Mouse (Mus musculus) heart, embryonic 12.5 days (tissue): ENCODE data around the gene Ndel1. TPM values are rescaled to one million over a fixed set of nuclear protein-coding genes. Genes with fewer than 3 reads are reported as not detected.
"Not testable (repeated sequence)": the region's sequence is repeated elsewhere in the genome, so short reads cannot be mapped to it uniquely, and the experiment has no call there.

Experiments used
- ATAC-seq: fragments of 200-750 bp; cut with Nextera tagmentation; 2 replicates; pipeline ENCODE4 v1.8.0; 2017; ENCODE audit warnings: moderate TSS enrichment, moderate library complexity; ENCODE audit not compliant: insufficient number of reproducible peaks, low FRiP score
- H3K27ac ChIP-seq: fragments of 300-500 bp; sonication (generic); 2 replicates; pipeline ENCODE4 v1.5.1; 2016; ENCODE audit warnings: mild to moderate bottlenecking, moderate library complexity; ENCODE audit not compliant: poor library complexity, severe bottlenecking
- H3K27me3 ChIP-seq: fragments of 300-500 bp; sonication (generic); replicated peaks from 2 replicates; pipeline ENCODE4 v1.6.1; 2016; ENCODE audit warnings: mild to moderate bottlenecking, moderate library complexity
- H3K36me3 ChIP-seq: fragments of 300-500 bp; sonication (generic); 2 replicates; pipeline ENCODE4 v1.6.1; 2016; ENCODE audit warnings: mild to moderate bottlenecking, moderate library complexity
- H3K4me1 ChIP-seq: fragments of 300-500 bp; sonication (generic); replicated peaks from 2 replicates; pipeline ENCODE4 v1.6.1; 2016; ENCODE audit warnings: mild to moderate bottlenecking
- H3K4me2 ChIP-seq: fragments of 300-500 bp; sonication (generic); 2 replicates; pipeline ENCODE4 v1.6.1; 2016; ENCODE audit warnings: mild to moderate bottlenecking, moderate library complexity
- H3K4me3 ChIP-seq: fragments of 300-500 bp; sonication (generic); 2 replicates; pipeline ENCODE4 v1.5.1; 2016; ENCODE audit warnings: mild to moderate bottlenecking
- H3K9ac ChIP-seq: fragments of 300-500 bp; sonication (generic); 2 replicates; pipeline ENCODE4 v1.6.1; 2016; ENCODE audit warnings: mild to moderate bottlenecking, moderate library complexity
- H3K9me3 ChIP-seq: fragments of 300-500 bp; sonication (generic); replicated peaks from 2 replicates; pipeline ENCODE4 v1.6.1; 2016; ENCODE audit warnings: mild to moderate bottlenecking, moderate library complexity
- WGBS: fragments of 180-500 bp; shearing (Covaris S2); methylation state at CpG from one replicate; pipeline ENCODE4 v1.1.7; 2016; 5-methylcytosine and 5-hydroxymethylcytosine counted together
- polyA plus RNA-seq: library from polyadenylated mRNA; unstranded; fragments of >200 nt; fragmentation: Nextera tagmentation; extraction: Ambion mirVana; gene quantifications from 2 replicates; pipeline ENCODE4 v1.2.1, GENCODE M21; 2016

The Ndel1 gene
- polyA plus RNA-seq, 1 experiment from 2014 or later, result 62.7 TPM

- 2% methylated on average over 13 of the region's 13 CpGs for WGBS
- Histone ChIP-seq H3K9me3 (no peaks in the 10 kb centered on the region), H3K9ac (peak overlapping the region; percentile 97), H3K4me3 (peak overlapping the region; percentile 91), H3K4me1 (peaks cover 29% of the 10 kb centered on the region), H3K4me2 (peak overlapping the region; percentile 75), H3K27ac (peak overlapping the region; percentile 99), H3K27me3 (no peaks in the 10 kb centered on the region), H3K36me3 (no peaks in the 10 kb centered on the region)
- ATAC-seq, result no peak
Measured at GRCm38 (mm10) chr11:68851644-68852485, 19.8 kb downstream of the Ndel1 start.

- no peak overlapping the region for H3K27ac ChIP-seq
- ATAC-seq, result no peak
- H3K4me1 ChIP-seq, result peaks cover 36% of the 10 kb centered on the region
- no peaks in the 10 kb centered on the region for H3K27me3 ChIP-seq
- no peaks in the 10 kb centered on the region for H3K9me3 ChIP-seq
- peak overlapping the region; percentile 17; the same call in 1 of the 2 replicates for H3K4me3 ChIP-seq
- no peaks in the 10 kb centered on the region for H3K36me3 ChIP-seq
- WGBS, result 79% methylated on average over 7 of the region's 7 CpGs
- peak overlapping the region; percentile 40; the same call in 1 of the 2 replicates for H3K9ac ChIP-seq
- H3K4me2 ChIP-seq, result peak overlapping the region; percentile 42
Measured at GRCm38 (mm10) chr11:68850862-68851261, 20.8 kb downstream of the Ndel1 start.

- Histone ChIP-seq H3K27me3 (no peaks in the 10 kb centered on the region), H3K9ac (no peak overlapping the region), H3K4me1 (no peaks in the 10 kb centered on the region), H3K36me3 (peaks cover 68% of the 10 kb centered on the region), H3K27ac (no peak overlapping the region), H3K4me3 (no peak overlapping the region), H3K9me3 (no peaks in the 10 kb centered on the region), H3K4me2 (no peak overlapping the region)
- no peak for ATAC-seq
- 92% methylated on average over 5 of the region's 5 CpGs for WGBS
Measured at GRCm38 (mm10) chr11:68839606-68840005, 32.1 kb downstream of the Ndel1 start.

GRCm38 (mm10) chr11:68835034-68835433 lies 36.6 kb downstream of the Ndel1 start:
- Histone ChIP-seq H3K36me3 (peaks cover 71% of the 10 kb centered on the region), H3K9ac (no peak overlapping the region), H3K27ac (no peak overlapping the region), H3K4me1 (0 out of 2 replicates have a peak, but pooled peaks cover 5% of the 10 kb centered on the region), H3K27me3 (no peaks in the 10 kb centered on the region), H3K4me2 (no peak overlapping the region), H3K4me3 (no peak overlapping the region), H3K9me3 (no peaks in the 10 kb centered on the region)
- no peak for ATAC-seq
- WGBS, result 87% methylated on average over 3 of the region's 3 CpGs

- Histone ChIP-seq H3K27ac (no peak overlapping the region), H3K9ac (no peak overlapping the region), H3K9me3 (no peaks in the 10 kb centered on the region), H3K36me3 (peaks cover 69% of the 10 kb centered on the region), H3K4me3 (no peak overlapping the region), H3K4me2 (no peak overlapping the region), H3K27me3 (no peaks in the 10 kb centered on the region), H3K4me1 (0 out of 2 replicates have a peak, but pooled peaks cover 5% of the 10 kb centered on the region)
- ATAC-seq, result no peak
Measured at GRCm38 (mm10) chr11:68833593-68833992, 38.1 kb downstream of the Ndel1 start.

GRCm38 (mm10) chr11:68832793-68833192 lies 38.9 kb downstream of the Ndel1 start:
- Histone ChIP-seq H3K9me3 (no peaks in the 10 kb centered on the region), H3K4me3 (no peak overlapping the region), H3K27ac (no peak overlapping the region), H3K9ac (no peak overlapping the region), H3K27me3 (no peaks in the 10 kb centered on the region), H3K4me1 (0 out of 2 replicates have a peak, but pooled peaks cover 5% of the 10 kb centered on the region), H3K4me2 (no peak overlapping the region), H3K36me3 (peaks cover 73% of the 10 kb centered on the region)
- no peak for ATAC-seq
- WGBS, result 38% methylated on average over 4 of the region's 4 CpGs

GRCm38 (mm10) chr11:68831580-68831979 lies 40.1 kb downstream of the Ndel1 start:
- not testable (repeated sequence) for H3K4me3 ChIP-seq, ATAC-seq, H3K9me3 ChIP-seq, H3K27me3 ChIP-seq, H3K4me2 ChIP-seq, H3K9ac ChIP-seq, H3K27ac ChIP-seq
- H3K36me3 ChIP-seq, result peaks cover 76% of the 10 kb centered on the region
- peaks cover 13% of the 10 kb centered on the region for H3K4me1 ChIP-seq
- 81% methylated on average over 5 of the region's 5 CpGs for WGBS

- ATAC-seq, result no peak
- H3K4me1 ChIP-seq, result peaks cover 13% of the 10 kb centered on the region
- no peaks in the 10 kb centered on the region for H3K9me3 ChIP-seq
- H3K27me3 ChIP-seq, result no peaks in the 10 kb centered on the region
- WGBS, result 63% methylated on average over 3 of the region's 3 CpGs
- H3K27ac ChIP-seq, result no peak overlapping the region
- no peak overlapping the region for H3K4me2 ChIP-seq
- no peak overlapping the region for H3K4me3 ChIP-seq
- H3K36me3 ChIP-seq, result peaks cover 66% of the 10 kb centered on the region
- H3K9ac ChIP-seq, result no peak overlapping the region
Measured at GRCm38 (mm10) chr11:68826735-68827134, 44.9 kb downstream of the Ndel1 start.

- Histone ChIP-seq H3K27me3 (no peaks in the 10 kb centered on the region), H3K9me3 (no peaks in the 10 kb centered on the region), H3K9ac (no peak overlapping the region), H3K4me2 (no peak overlapping the region), H3K4me1 (peaks cover 11% of the 10 kb centered on the region), H3K27ac (no peak overlapping the region), H3K4me3 (no peak overlapping the region), H3K36me3 (peaks cover 79% of the 10 kb centered on the region)
- WGBS, result 85% methylated on average over 15 of the region's 15 CpGs
- ATAC-seq, result no peak
Measured at GRCm38 (mm10) chr11:68822326-68822725, 49.3 kb downstream of the Ndel1 start.

GRCm38 (mm10) chr11:68819226-68819805 lies 52.3 kb downstream of the Ndel1 start:
- no peaks in the 10 kb centered on the region for H3K27me3 ChIP-seq
- no peak overlapping the region for H3K9ac ChIP-seq
- H3K9me3 ChIP-seq, result no peaks in the 10 kb centered on the region
- ATAC-seq, result no peak
- no peak overlapping the region for H3K4me3 ChIP-seq
- WGBS, result 93% methylated on average over 14 of the region's 14 CpGs
- no peak overlapping the region for H3K27ac ChIP-seq
- H3K36me3 ChIP-seq, result peaks cover 85% of the 10 kb centered on the region
- H3K4me2 ChIP-seq, result no peak overlapping the region
- H3K4me1 ChIP-seq, result no peaks in the 10 kb centered on the region

- no peak for ATAC-seq
- Histone ChIP-seq H3K4me2 (no peak overlapping the region), H3K36me3 (peaks cover 87% of the 10 kb centered on the region), H3K4me3 (no peak overlapping the region), H3K27ac (no peak overlapping the region), H3K4me1 (no peaks in the 10 kb centered on the region), H3K9me3 (no peaks in the 10 kb centered on the region), H3K9ac (no peak overlapping the region), H3K27me3 (no peaks in the 10 kb centered on the region)
- 87% methylated on average over 8 of the region's 8 CpGs for WGBS
Measured at GRCm38 (mm10) chr11:68818416-68818815, 53.2 kb downstream of the Ndel1 start.
